Mouse (Mus musculus) hindbrain, postnatal 0 days (tissue): Measurements from ENCODE around the gene Mrps6. TPM values are rescaled to one million over a fixed set of nuclear protein-coding genes. Genes with fewer than 3 reads are reported as not detected.

ENCODE experiments used
- ATAC-seq: fragments of 200-750 bp; cut with Nextera tagmentation; 2 replicates; pipeline ENCODE4 v1.8.0; 2017; ENCODE audit warnings: mild to moderate bottlenecking, moderate TSS enrichment, moderate library complexity
- DNase-seq: peaks from one replicate; pipeline ENCODE4 v3.0.0-alpha.2; 2015; ENCODE audit warnings: low spot score
- H3K27ac ChIP-seq: fragments of 300-500 bp; sonication (generic); 2 replicates; pipeline ENCODE4 v1.5.1; 2014; ENCODE audit warnings: mild to moderate bottlenecking
- H3K27me3 ChIP-seq: fragments of 300-500 bp; sonication (generic); 2 replicates; pipeline ENCODE4 v1.6.1; 2014; ENCODE audit warnings: low read length, mixed read lengths; ENCODE audit not compliant: insufficient read depth
- H3K36me3 ChIP-seq: fragments of 300-500 bp; sonication (generic); 2 replicates; pipeline ENCODE4 v1.6.1; 2014; ENCODE audit warnings: low read length, mixed read lengths; ENCODE audit not compliant: insufficient read depth
- H3K4me1 ChIP-seq: fragments of 300-500 bp; sonication (generic); 2 replicates; pipeline ENCODE4 v1.6.1; 2014; ENCODE audit warnings: antibody characterized with exemption, low read length, mixed read lengths; ENCODE audit not compliant: insufficient read depth
- H3K4me2 ChIP-seq: fragments of 300-500 bp; sonication (generic); 2 replicates; pipeline ENCODE4 v1.6.1; 2014; ENCODE audit warnings: low read depth, mild to moderate bottlenecking, low read length, moderate library complexity, mixed read lengths
- H3K4me3 ChIP-seq: fragments of 300-500 bp; sonication (generic); 2 replicates; pipeline ENCODE4 v1.5.1; 2014; ENCODE audit warnings: low read length
- H3K9ac ChIP-seq: fragments of 300-500 bp; sonication (generic); replicated peaks from 2 replicates; pipeline ENCODE4 v1.6.1; 2014; ENCODE audit warnings: mild to moderate bottlenecking, low read length, moderate library complexity, mixed read lengths
- H3K9me3 ChIP-seq: fragments of 300-500 bp; sonication (generic); 2 replicates; pipeline ENCODE4 v1.6.1; 2016; ENCODE audit warnings: low read length, mixed read lengths
- CTCF ChIP-seq: IDR thresholded peaks from 2 replicates; pipeline ENCODE4 v1.5.1; 2016; ENCODE audit warnings: antibody characterized with exemption, control low read depth, low read depth
- WGBS: fragments of 180-500 bp; shearing (Covaris S2); extraction: QIAGEN DNeasy Blood & Tissue Kit; methylation state at CpG from one replicate; pipeline ENCODE4 v1.1.7; 2014; 5-methylcytosine and 5-hydroxymethylcytosine counted together
- polyA plus RNA-seq: library from polyadenylated mRNA; unstranded; fragments of >200 nt; fragmentation: Nextera tagmentation; extraction: Ambion mirVana; gene quantifications from 2 replicates; pipeline ENCODE4 v1.2.1, GENCODE M21; 2015
- total RNA-seq: library from RNA; depleted of rRNA; stranded (reverse); fragments of >200 nt; gene quantifications from 2 replicates; pipeline ENCODE4 v1.2.3, GENCODE M21; 2014

Mrps6 gene
- total and polyA plus RNA-seq, 2 experiments from 2014 or later: 33.2 to 181 TPM

- 89% methylated on average over 7 of the region's 7 CpGs for WGBS
- DNase-seq (no peak), ATAC-seq (no peak)
- H3K36me3 ChIP-seq: peaks cover 9% of the 10 kb centered on the region; the same call in 1 of the 2 replicates
- H3K27me3 ChIP-seq: no peaks in the 10 kb centered on the region
- peaks cover 15% of the 10 kb centered on the region; the same call in 1 of the 2 replicates for H3K4me1 ChIP-seq
- no peak overlapping the region for H3K27ac ChIP-seq
- TF ChIP-seq CTCF: no peak
- no peaks in the 10 kb centered on the region for H3K9me3 ChIP-seq
- H3K4me3 ChIP-seq: no peak overlapping the region
- 0 out of 2 replicates have a peak overlapping the region, but pooled peaks have one; percentile 79 for H3K4me2 ChIP-seq
- H3K9ac ChIP-seq: no peak overlapping the region
Measured at GRCm38 (mm10) chr16:92061586-92061985, 3.5 kb downstream of the Mrps6 start.

DNA sequence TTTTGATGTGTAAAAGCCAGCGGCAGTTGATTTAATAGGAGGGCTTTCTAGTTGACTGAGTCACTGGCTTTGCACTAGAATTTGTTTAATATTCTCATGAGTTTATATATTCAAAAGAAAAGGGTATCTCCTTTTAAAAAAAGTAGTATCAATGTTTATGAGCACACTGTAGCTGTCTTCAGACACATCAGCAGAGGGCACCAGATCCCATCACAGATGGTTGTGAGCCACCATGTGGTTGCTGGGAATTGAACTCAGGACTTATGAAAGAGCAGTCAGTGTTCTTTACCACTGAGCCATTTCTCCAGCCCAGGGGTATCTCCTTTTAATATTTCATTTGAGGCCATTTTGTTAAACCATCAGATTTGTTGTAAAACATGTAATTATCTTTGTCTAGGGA, 4.8 kb downstream of the Mrps6 start:
- TF ChIP-seq CTCF: no peak; the same call in 1 of the 2 replicates
- no peak overlapping the region for H3K9ac ChIP-seq
- no peak for ATAC-seq
- no peak overlapping the region for H3K4me3 ChIP-seq
- no peak overlapping the region for H3K4me2 ChIP-seq
- H3K36me3 ChIP-seq: peaks cover 18% of the 10 kb centered on the region; the same call in 1 of the 2 replicates
- no peak for DNase-seq
- no peaks in the 10 kb centered on the region for H3K27me3 ChIP-seq
- 97% methylated on average over 1 of the region's 1 CpGs for WGBS
- H3K9me3 ChIP-seq: no peaks in the 10 kb centered on the region
- peaks cover 15% of the 10 kb centered on the region; the same call in 1 of the 2 replicates for H3K4me1 ChIP-seq
- no peak overlapping the region for H3K27ac ChIP-seq

DNA sequence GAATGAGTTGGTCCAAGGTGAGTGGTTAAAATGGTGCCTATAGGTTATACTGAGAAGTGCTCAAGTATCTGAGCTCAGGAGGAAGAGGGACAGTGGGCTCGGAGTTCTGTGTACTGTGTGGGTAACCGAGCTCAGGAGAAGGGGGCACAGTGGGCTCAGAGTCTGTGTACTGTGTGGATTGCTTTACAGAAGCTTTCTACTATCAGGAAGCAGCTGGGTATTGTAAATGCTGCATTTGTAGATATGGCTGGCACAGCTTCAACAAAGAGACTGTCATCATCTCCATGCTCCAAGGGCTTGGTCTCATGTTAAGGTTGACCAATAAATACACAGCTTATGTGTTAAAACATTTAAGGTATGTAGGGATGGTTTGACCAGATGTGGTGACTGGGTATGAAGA, 6.7 kb downstream of the Mrps6 start:
- peaks cover 29% of the 10 kb centered on the region for H3K36me3 ChIP-seq
- WGBS: 86% methylated on average over 2 of the region's 2 CpGs

GRCm38 (mm10) chr16:92070338-92070737, 12.3 kb downstream of the Mrps6 start:
- no peaks in the 10 kb centered on the region for H3K4me1 ChIP-seq
- no peaks in the 10 kb centered on the region for H3K27me3 ChIP-seq
- H3K36me3 ChIP-seq: peaks cover 35% of the 10 kb centered on the region
- WGBS: 94% methylated on average over 8 of the region's 8 CpGs
- no peaks in the 10 kb centered on the region for H3K9me3 ChIP-seq
- no peak overlapping the region for H3K27ac ChIP-seq
- no peak for TF ChIP-seq CTCF
- H3K9ac ChIP-seq: no peak overlapping the region
- H3K4me3 ChIP-seq: no peak overlapping the region
- no peak overlapping the region for H3K4me2 ChIP-seq
- DNase-seq (no peak), ATAC-seq (no peak)

More for the DNA sequence above, 6.7 kb downstream of the Mrps6 start:
- Histone ChIP-seq H3K9me3 (no peaks in the 10 kb centered on the region), H3K27ac (no peak overlapping the region), H3K4me3 (no peak overlapping the region), H3K4me2 (no peak overlapping the region), H3K4me1 (peaks cover 6% of the 10 kb centered on the region; the same call in 1 of the 2 replicates), H3K27me3 (no peaks in the 10 kb centered on the region), H3K9ac (no peak overlapping the region)
- ATAC-seq (no peak), DNase-seq (no peak)
- TF ChIP-seq CTCF: no peak

DNA sequence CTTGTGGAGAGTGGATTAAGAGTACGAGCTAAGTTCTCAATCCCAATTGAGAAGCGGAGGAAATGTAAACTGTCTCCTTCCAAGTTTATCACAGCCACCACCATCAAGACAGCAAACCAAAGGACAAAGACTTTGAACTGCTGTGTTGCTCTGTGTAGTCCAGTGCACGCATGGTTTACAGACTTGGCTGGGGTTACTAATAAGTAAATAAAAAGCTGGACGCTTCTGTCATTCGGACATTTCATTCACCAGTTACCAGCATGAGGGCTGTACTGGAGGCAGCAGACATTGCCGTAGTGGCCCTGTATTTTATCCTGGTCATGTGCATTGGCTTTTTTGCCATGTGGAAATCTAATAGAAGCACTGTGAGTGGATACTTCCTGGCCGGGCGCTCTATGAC, 18.7 kb downstream of the Mrps6 start:
- Histone ChIP-seq H3K4me3 (no peak overlapping the region), H3K9me3 (no peaks in the 10 kb centered on the region), H3K9ac (no peak overlapping the region), H3K36me3 (peaks cover 13% of the 10 kb centered on the region), H3K4me2 (no peak overlapping the region), H3K27me3 (no peaks in the 10 kb centered on the region), H3K4me1 (no peaks in the 10 kb centered on the region), H3K27ac (no peak overlapping the region)
- DNase-seq: no peak
- no peak for TF ChIP-seq CTCF
- 88% methylated on average over 8 of the region's 8 CpGs for WGBS
- ATAC-seq: no peak

DNA sequence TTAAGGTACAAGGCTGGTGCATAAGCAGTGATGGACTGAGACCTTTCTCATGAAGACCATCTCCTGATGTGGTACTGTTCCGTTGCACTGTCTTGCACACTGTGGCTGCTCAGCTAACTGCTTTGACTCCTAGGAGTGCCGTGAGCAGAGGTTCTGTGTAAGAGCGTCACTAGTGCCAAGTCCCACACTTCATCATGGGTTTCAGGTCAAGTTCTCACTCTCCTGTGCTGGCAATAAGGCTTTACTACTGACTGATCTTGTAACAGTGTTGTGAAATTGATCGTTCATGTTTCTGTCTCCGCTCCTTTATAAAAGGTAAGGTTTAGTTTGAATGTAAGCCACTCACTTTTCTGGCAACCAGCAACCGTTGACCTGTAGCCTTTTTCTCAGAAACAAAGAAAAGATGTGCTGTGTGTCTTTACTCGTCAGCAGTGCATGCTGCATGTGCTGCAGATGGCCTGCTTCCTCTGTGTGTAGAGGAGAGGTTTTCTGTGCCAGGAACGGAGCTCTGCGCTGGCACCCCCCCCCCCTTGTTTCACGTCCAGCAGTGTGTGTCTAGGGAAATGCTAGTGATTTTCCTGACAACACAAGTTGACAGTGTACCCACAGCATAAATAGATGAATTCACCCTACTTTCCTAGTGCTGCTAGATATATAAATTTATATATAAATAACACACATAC, 25.8 kb downstream of the Mrps6 start:
- Histone ChIP-seq H3K4me2 (no peak overlapping the region), H3K36me3 (no peaks in the 10 kb centered on the region), H3K9ac (no peak overlapping the region), H3K4me3 (no peak overlapping the region), H3K4me1 (no peaks in the 10 kb centered on the region), H3K27ac (no peak overlapping the region), H3K9me3 (no peaks in the 10 kb centered on the region), H3K27me3 (no peaks in the 10 kb centered on the region)
- DNase-seq (no peak), ATAC-seq (no peak)
- 59% methylated on average over 10 of the region's 10 CpGs for WGBS
- TF ChIP-seq CTCF: no peak

DNA sequence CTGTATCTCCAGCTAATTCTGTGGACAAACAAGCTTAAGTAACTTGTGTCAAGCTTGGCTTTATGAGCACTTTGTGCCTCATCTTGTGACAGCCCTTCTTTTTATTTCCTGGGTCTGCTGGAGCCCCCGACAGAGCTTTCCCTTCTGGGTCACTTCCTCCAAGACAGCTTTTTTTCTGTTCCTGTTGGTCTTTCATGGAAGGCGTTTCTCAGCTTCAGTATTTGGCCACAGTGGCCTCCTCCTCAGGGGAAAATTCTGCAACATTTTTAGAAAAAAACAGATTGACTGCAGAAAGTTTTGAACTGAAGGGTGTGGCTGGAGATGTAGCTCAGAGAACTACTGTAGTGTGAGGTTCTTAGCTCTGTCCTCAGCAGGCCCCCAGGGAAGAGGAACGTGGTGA, 31.2 kb downstream of the Mrps6 start:
- ATAC-seq: no peak
- H3K9ac ChIP-seq: no peak overlapping the region
- H3K9me3 ChIP-seq: no peaks in the 10 kb centered on the region
- no peaks in the 10 kb centered on the region for H3K27me3 ChIP-seq
- H3K27ac ChIP-seq: no peak overlapping the region
- no peak overlapping the region for H3K4me3 ChIP-seq
- no peak overlapping the region for H3K4me2 ChIP-seq
- no peaks in the 10 kb centered on the region for H3K36me3 ChIP-seq
- DNase-seq: no peak
- 29% methylated on average over 3 of the region's 3 CpGs for WGBS
- no peak for TF ChIP-seq CTCF
- H3K4me1 ChIP-seq: no peaks in the 10 kb centered on the region; the same call in 1 of the 2 replicates
